ENCODE assay signal across 8 mouse cellular contexts in the genomic region with DNA sequence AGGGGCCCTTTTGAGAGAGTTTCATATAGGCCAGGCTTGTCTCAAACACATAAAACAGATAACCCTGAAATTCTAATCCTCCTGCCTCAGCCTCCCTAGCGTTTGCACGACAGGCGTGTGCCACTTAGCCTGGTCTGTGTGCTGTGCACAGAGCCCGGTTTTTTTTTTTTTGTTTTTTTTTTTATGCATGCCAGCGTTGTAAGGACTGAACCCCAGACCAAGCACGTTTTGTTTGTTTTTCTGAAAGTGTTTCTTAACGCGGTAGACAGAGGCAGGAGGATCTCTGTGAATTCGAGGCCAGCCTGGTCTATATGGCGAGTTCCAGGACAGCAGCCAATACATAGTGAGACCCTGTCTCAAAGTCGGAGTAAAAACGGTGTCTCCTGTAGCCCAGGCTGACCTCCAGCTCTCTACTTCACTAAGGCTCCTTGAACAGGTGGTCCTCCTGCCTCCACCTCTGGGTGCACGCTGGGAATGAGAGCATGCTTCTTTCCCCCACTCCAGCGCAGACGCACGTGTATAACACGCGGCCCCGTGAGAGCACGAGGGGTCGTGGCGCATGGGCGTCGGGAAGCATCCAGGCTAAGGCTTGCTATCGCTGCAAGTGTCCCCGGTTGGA. TPM values are rescaled to one million over a fixed set of nuclear protein-coding genes. Genes with fewer than 3 reads are reported as not detected.
A peak's percentile ranks its signal among the peaks of the same experiment; 100 is the strongest.
DNase-seq lines count a peak whose midpoint lies in the region; ATAC-seq lines count a peak whose summit lies in the region.

Ssbp4 (minus strand) TSS at position 124 of the 619 bp plus-strand sequence.

- no peaks in the 10 kb centered on the region for H3K27me3 ChIP-seq in intestine, embryonic 15.5 days (replicated peaks)

- peaks cover 31% of the 10 kb centered on the region for H3K4me1 ChIP-seq in intestine, embryonic 15.5 days (replicated peaks)

- peak within 1 kb of the TSS; percentile 79 for H3K4me3 ChIP-seq in intestine, embryonic 15.5 days (replicated peaks)

- no peak for DNase-seq in layer of hippocampus, adult 8-10 months (ENCODE audit: low spot score in 2 of 2)
- no peak for DNase-seq in layer of hippocampus, adult 9-11 months
- DNase-seq in adrenal gland, postnatal 36 days = no peak
- DNase-seq in gastrocnemius, postnatal 14 days = no peak
- no peak for DNase-seq in right cerebral cortex, postnatal 10 days (ENCODE audit: low spot score in 2 of 2)
- no peak for DNase-seq in kidney, adult 9 months

- H3K27ac ChIP-seq in intestine, embryonic 15.5 days = peak within 1 kb of the TSS; percentile 96

- H3K36me3 ChIP-seq in intestine, embryonic 15.5 days = no peaks in the 10 kb centered on the region

- 5% methylated on average over 26 of the region's 26 CpGs for WGBS in intestine, embryonic 15.5 days

- peak within 1 kb of the TSS; percentile 98 for H3K4me2 ChIP-seq in intestine, embryonic 15.5 days (replicated peaks)

- peak; percentile 2 for ATAC-seq in intestine, embryonic 15.5 days
- no peak for ATAC-seq in megakaryocyte-erythroid progenitor cell, adult 5-6 weeks (replicated peaks; ENCODE audit: low FRiP score, low TSS enrichment, poor library complexity, severe bottlenecking)

- peak within 1 kb of the TSS; percentile 89 for H3K9ac ChIP-seq in intestine, embryonic 15.5 days

- intact Hi-C loops in gastrocnemius, postnatal 14 days (cut with DNase I; ENCODE audit: low total_unique reads) = no loop called here

- no peaks in the 10 kb centered on the region for H3K9me3 ChIP-seq in intestine, embryonic 15.5 days

RNA-seq across cellular contexts. Expression of gene Ssbp4, which starts in this region (rescaled TPM):
- total RNA-seq in layer of hippocampus, adult 8-10 months (2022) = 100 to 1,000 TPM; 196 to 262 (median 224) TPM
- total RNA-seq in adrenal gland, postnatal 36 days (2021) = 100 to 1,000 TPM in 1 of 2 experiments, 10 to 100 TPM in 1; 89.7 to 103 TPM
- 10 to 100 TPM; 22.9 to 25.7 TPM for total RNA-seq in gastrocnemius, postnatal 14 days (2021)
- 86.9 and 91.7 TPM in 2 replicates for polyA plus RNA-seq in intestine, embryonic 15.5 days (2015; fragmentation: Nextera tagmentation; extraction: Ambion mirVana)
- 39.7 and 83.5 TPM in 2 replicates for total RNA-seq in megakaryocyte-erythroid progenitor cell, adult 5-6 weeks (2014; fragmentation: Nextera tagmentation)
- total RNA-seq in megakaryocyte-erythroid progenitor cell, adult 5-6 weeks (2017) = 77.5 and 98.5 TPM in 2 replicates
